Mouse (Mus musculus): ENCODE results near the gene Wbp2.

The Wbp2 gene

GRCm38 (mm10) chr11:116091591-116091990 is 4.8 kb upstream of the Wbp2 start:
- DNase-seq (ENCODE audit: low read depth, low spot score): no peak

GRCm38 (mm10) chr11:116089545-116089944 is 2.8 kb upstream of the Wbp2 start:
- DNase-seq (ENCODE audit: low read depth, low spot score): no peak

- DNase-seq (ENCODE audit: low read depth, low spot score): no peak
Observed at GRCm38 (mm10) chr11:116088741-116089394, 2.1 kb upstream of the Wbp2 start.

GRCm38 (mm10) chr11:116088188-116088587 is 1.4 kb upstream of the Wbp2 start:
- no peak for DNase-seq (ENCODE audit: low read depth, low spot score)

- DNase-seq (ENCODE audit: low read depth, low spot score): peak; percentile 92
Observed at GRCm38 (mm10) chr11:116087194-116088130, 667 bp upstream of the Wbp2 start.

- DNase-seq (ENCODE audit: low read depth, low spot score): no peak
Observed at GRCm38 (mm10) chr11:116084166-116084565, 2.6 kb downstream of the Wbp2 start.

GRCm38 (mm10) chr11:116083096-116083672 is 3.6 kb downstream of the Wbp2 start:
- no peak for DNase-seq (ENCODE audit: low read depth, low spot score)

- peak; percentile 87 for DNase-seq (ENCODE audit: low read depth, low spot score)
Observed at GRCm38 (mm10) chr11:116081081-116081480, 5.7 kb downstream of the Wbp2 start.

GRCm38 (mm10) chr11:116079511-116079910 is 7.3 kb downstream of the Wbp2 start:
- no peak for DNase-seq (ENCODE audit: low read depth, low spot score)

GRCm38 (mm10) chr11:116078676-116079320 is 8.0 kb downstream of the Wbp2 start:
- DNase-seq (ENCODE audit: low read depth, low spot score): no peak

- peak; percentile 90 for DNase-seq (ENCODE audit: low read depth, low spot score)
Observed at GRCm38 (mm10) chr11:116078221-116078620, 8.6 kb downstream of the Wbp2 start.

- DNase-seq (ENCODE audit: low read depth, low spot score): peak; percentile 66
Observed at GRCm38 (mm10) chr11:116077446-116078204, 9.2 kb downstream of the Wbp2 start, which contains the start of gene Unc13d. TSS of gene Unc13d (minus strand) at chr11:116077961.

- peak; percentile 71 for DNase-seq (ENCODE audit: low read depth, low spot score)
Observed at GRCm38 (mm10) chr11:116076836-116077235, 10.0 kb downstream of the Wbp2 start.

GRCm38 (mm10) chr11:116076266-116076540 is 10.6 kb downstream of the Wbp2 start:
- no peak for DNase-seq (ENCODE audit: low read depth, low spot score)

- DNase-seq (ENCODE audit: low read depth, low spot score): no peak
Observed at GRCm38 (mm10) chr11:116075539-116076265, 11.1 kb downstream of the Wbp2 start.

GRCm38 (mm10) chr11:116074436-116074991 is 12.3 kb downstream of the Wbp2 start:
- DNase-seq (ENCODE audit: low read depth, low spot score): no peak

- DNase-seq (ENCODE audit: low read depth, low spot score): no peak
Observed at GRCm38 (mm10) chr11:116072608-116073007, 14.2 kb downstream of the Wbp2 start.

- peak; percentile 81 for DNase-seq (ENCODE audit: low read depth, low spot score)
Observed at GRCm38 (mm10) chr11:116071510-116071909, 15.3 kb downstream of the Wbp2 start.

GRCm38 (mm10) chr11:116065345-116065744 is 21.4 kb downstream of the Wbp2 start:
- no peak for DNase-seq (ENCODE audit: low read depth, low spot score)

GRCm38 (mm10) chr11:116064187-116064867 is 22.5 kb downstream of the Wbp2 start:
- DNase-seq (ENCODE audit: low read depth, low spot score): no peak
